29 mouse cellular contexts compared by ENCODE assay signal in the genomic region with DNA sequence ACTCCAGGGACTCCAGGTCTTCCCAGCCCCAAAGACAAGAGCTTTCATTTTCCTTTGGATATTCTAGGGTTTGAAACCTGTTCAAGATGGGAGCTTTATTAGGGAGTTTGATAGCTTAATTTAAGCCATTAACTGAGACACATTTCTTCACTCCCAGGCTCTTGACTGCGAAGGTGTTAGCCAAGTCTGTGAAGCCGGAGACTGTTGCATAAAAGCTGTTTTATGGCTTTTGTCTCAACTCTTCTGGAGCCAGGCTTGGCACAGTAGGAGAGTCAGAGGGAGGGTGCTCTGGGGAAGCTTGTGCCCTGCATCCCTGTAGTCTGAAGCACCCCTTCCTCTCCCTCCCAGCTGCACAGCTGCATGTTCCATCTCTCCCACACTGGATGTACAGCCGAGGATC.
"Had no signal": no experiment of that assay in that cellular context is flagged by ENCODE, and none has a peak within 500 bp of the region (broad histone marks: within the 10 kb centered on the region; RNA-seq: fewer than 3 reads in every experiment).

No protein-coding gene starts in this region.

- H3K27ac ChIP-seq: gastrocnemius, adult 2 months; heart, adult 2 months; heart, embryonic 13.5 days; heart, embryonic 15.5 days; hindbrain, embryonic 13.5 days; hindbrain, embryonic 15.5 days; hindbrain, postnatal 0 days; kidney, embryonic 15.5 days; kidney, postnatal 0 days; left cerebral cortex, adult 2 months; limb, embryonic 10.5 days; limb, embryonic 12.5 days; liver, embryonic 13.5 days had no signal

- H3K36me3 ChIP-seq: heart, embryonic 13.5 days; heart, embryonic 15.5 days; hindbrain, embryonic 13.5 days; hindbrain, embryonic 15.5 days; kidney, embryonic 15.5 days; limb, embryonic 10.5 days; limb, embryonic 12.5 days; liver, embryonic 13.5 days had no signal

- H3K27me3 ChIP-seq: heart, embryonic 13.5 days; heart, embryonic 15.5 days; hindbrain, embryonic 15.5 days; kidney, embryonic 15.5 days; limb, embryonic 12.5 days had no signal

- H3K4me3 ChIP-seq: gastrocnemius, adult 2 months; heart, adult 2 months; heart, embryonic 13.5 days; heart, embryonic 15.5 days; hindbrain, embryonic 13.5 days; hindbrain, embryonic 15.5 days; kidney, embryonic 15.5 days; left cerebral cortex, adult 2 months; limb, embryonic 10.5 days; limb, embryonic 12.5 days; liver, embryonic 13.5 days had no signal

- H3K9ac ChIP-seq: heart, embryonic 13.5 days; heart, embryonic 15.5 days; hindbrain, embryonic 13.5 days; hindbrain, embryonic 15.5 days; kidney, embryonic 15.5 days; limb, embryonic 12.5 days; liver, embryonic 13.5 days had no signal

- H3K4me1 ChIP-seq: hindbrain, embryonic 13.5 days; hindbrain, embryonic 15.5 days; limb, embryonic 10.5 days had no signal

- DNase-seq: gastrocnemius, adult 2 months; gastrocnemius, postnatal 10 days; gastrocnemius, postnatal 25 days; heart, adult 11 months; heart, postnatal 14 days; heart, postnatal 36 days; kidney, adult 11 months; kidney, adult 2 months; kidney, adult 9 months; kidney, postnatal 14 days; kidney, postnatal 36 days; layer of hippocampus, adult 9-11 months; layer of hippocampus, postnatal 36 days; liver; liver, embryonic 13.5 days had no signal

- ATAC-seq: hindbrain, postnatal 0 days; intestine, embryonic 16.5 days had no signal

- H3K9me3 ChIP-seq: heart, embryonic 13.5 days; heart, embryonic 15.5 days; hindbrain, embryonic 13.5 days; hindbrain, embryonic 15.5 days; kidney, embryonic 15.5 days; limb, embryonic 10.5 days; limb, embryonic 12.5 days; liver, embryonic 13.5 days had no signal

- H3K4me2 ChIP-seq: heart, embryonic 11.5 days; heart, embryonic 13.5 days; heart, embryonic 15.5 days; hindbrain, embryonic 13.5 days; hindbrain, embryonic 15.5 days; kidney, embryonic 15.5 days; limb, embryonic 12.5 days; liver, embryonic 11.5 days; liver, embryonic 13.5 days had no signal
